Mouse (Mus musculus) intestine, embryonic 16.5 days (tissue): ENCODE results near the gene Abca4. TPM values are rescaled to one million over a fixed set of nuclear protein-coding genes. Genes with fewer than 3 reads are reported as not detected.

Experiments used
- ATAC-seq: fragments of 200-750 bp; cut with Nextera tagmentation; 2 replicates; pipeline ENCODE4 v1.8.0; 2017; ENCODE audit warnings: moderate TSS enrichment, moderate library complexity
- H3K27ac ChIP-seq: fragments of 300-500 bp; sonication (generic); 2 replicates; pipeline ENCODE4 v1.5.1; 2014; ENCODE audit warnings: mild to moderate bottlenecking, low read length
- H3K27me3 ChIP-seq: fragments of 300-500 bp; sonication (generic); replicated peaks from 2 replicates; pipeline ENCODE4 v1.6.1; 2014; ENCODE audit warnings: low read length, control low read depth, mixed read lengths; ENCODE audit not compliant: control insufficient read depth, insufficient read depth
- H3K36me3 ChIP-seq: fragments of 300-500 bp; sonication (generic); 2 replicates; pipeline ENCODE4 v1.6.1; 2014; ENCODE audit warnings: low read length, control low read depth; ENCODE audit not compliant: control insufficient read depth, insufficient read depth
- H3K4me1 ChIP-seq: fragments of 300-500 bp; sonication (generic); 2 replicates; pipeline ENCODE4 v1.6.1; 2014; ENCODE audit warnings: low read length, control low read depth, mixed read lengths; ENCODE audit not compliant: control insufficient read depth, insufficient read depth
- H3K4me2 ChIP-seq: fragments of 300-500 bp; sonication (generic); 2 replicates; pipeline ENCODE4 v1.6.1; 2014; ENCODE audit warnings: low read depth, low read length, control low read depth
- H3K4me3 ChIP-seq: fragments of 300-500 bp; sonication (generic); 2 replicates; pipeline ENCODE4 v1.5.1; 2014; ENCODE audit warnings: mild to moderate bottlenecking, low read length
- H3K9ac ChIP-seq: fragments of 300-500 bp; sonication (generic); 2 replicates; pipeline ENCODE4 v1.6.1; 2014; ENCODE audit warnings: low read depth, low read length
- H3K9me3 ChIP-seq: fragments of 300-500 bp; sonication (generic); 2 replicates; pipeline ENCODE4 v1.6.1; 2016; ENCODE audit warnings: low read length, control low read depth; ENCODE audit not compliant: control insufficient read depth
- WGBS: fragments of 180-500 bp; shearing (Covaris S2); extraction: QIAGEN DNeasy Blood & Tissue Kit; methylation state at CpG from one replicate; pipeline ENCODE4 v1.1.7; 2014; 5-methylcytosine and 5-hydroxymethylcytosine counted together
- polyA plus RNA-seq: library from polyadenylated mRNA; unstranded; fragments of >200 nt; fragmentation: Nextera tagmentation; extraction: Ambion mirVana; gene quantifications from 2 replicates; pipeline ENCODE4 v1.2.1, GENCODE M21; 2015

Gene Abca4
- polyA plus RNA-seq, 1 experiment from 2014 or later: 0.83 TPM

DNA sequence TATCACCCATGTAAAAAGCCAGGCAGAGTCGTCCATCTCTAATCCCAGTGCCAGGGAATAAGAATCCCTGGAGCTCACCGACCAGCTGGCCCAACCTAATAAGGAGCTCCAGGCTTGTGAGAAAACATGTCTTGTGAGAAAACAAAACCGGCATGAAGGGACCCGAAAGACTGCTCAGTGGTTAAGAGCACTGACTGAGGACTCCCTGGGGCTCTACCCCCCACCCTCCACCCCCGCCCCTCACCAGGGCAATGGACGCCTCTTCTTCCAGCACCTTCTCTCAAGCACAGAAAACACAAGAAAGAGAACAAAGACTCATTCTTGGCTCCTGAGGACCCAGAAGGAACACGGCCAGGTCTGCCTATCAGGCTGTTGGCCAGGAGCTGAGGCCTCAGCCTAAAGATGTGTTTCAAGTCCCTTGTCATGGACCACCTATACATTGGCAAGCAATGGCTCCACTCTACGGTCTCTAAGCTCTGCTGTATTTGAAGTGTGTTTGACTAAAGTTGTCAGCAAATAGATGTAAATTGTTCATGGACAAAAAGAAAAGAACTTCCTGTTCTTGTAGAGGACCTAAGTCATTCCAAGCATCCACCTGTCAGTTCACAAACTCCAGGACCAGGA is 23.1 kb upstream of the Abca4 start:
- H3K9ac ChIP-seq: no peak overlapping the region
- H3K4me1 ChIP-seq: no peaks in the 10 kb centered on the region
- H3K27me3 ChIP-seq: no peaks in the 10 kb centered on the region
- H3K9me3 ChIP-seq: no peaks in the 10 kb centered on the region
- no peak overlapping the region for H3K27ac ChIP-seq
- H3K4me3 ChIP-seq: no peak overlapping the region
- H3K36me3 ChIP-seq: no peaks in the 10 kb centered on the region
- H3K4me2 ChIP-seq: no peak overlapping the region
- no peak for ATAC-seq
- 88% methylated on average over 8 of the region's 8 CpGs for WGBS

DNA sequence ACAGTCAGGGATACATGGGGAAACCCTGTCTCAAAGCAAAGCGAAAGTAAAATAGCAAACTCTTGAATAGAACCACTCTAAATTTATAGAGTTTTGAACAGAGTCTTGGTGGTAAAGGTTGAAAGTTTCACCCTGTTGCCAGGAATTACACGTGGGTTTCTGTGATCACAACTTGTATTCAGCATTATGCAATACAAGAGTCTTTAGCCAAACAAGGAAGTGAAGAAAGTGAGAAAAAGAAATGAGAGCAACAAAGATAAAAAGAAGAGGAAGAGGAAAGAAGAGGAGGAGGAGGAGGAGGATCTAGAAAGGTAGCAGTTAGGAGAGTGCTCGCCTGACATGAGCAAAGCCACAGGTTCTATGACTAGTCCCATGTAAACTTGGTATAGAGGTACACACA is 21.9 kb upstream of the Abca4 start:
- no peak for ATAC-seq
- Histone ChIP-seq H3K9me3 (no peaks in the 10 kb centered on the region), H3K9ac (no peak overlapping the region), H3K4me2 (no peak overlapping the region), H3K4me3 (no peak overlapping the region), H3K27me3 (no peaks in the 10 kb centered on the region), H3K4me1 (no peaks in the 10 kb centered on the region), H3K36me3 (no peaks in the 10 kb centered on the region), H3K27ac (no peak overlapping the region)
- 83% methylated on average over 3 of the region's 3 CpGs for WGBS

DNA sequence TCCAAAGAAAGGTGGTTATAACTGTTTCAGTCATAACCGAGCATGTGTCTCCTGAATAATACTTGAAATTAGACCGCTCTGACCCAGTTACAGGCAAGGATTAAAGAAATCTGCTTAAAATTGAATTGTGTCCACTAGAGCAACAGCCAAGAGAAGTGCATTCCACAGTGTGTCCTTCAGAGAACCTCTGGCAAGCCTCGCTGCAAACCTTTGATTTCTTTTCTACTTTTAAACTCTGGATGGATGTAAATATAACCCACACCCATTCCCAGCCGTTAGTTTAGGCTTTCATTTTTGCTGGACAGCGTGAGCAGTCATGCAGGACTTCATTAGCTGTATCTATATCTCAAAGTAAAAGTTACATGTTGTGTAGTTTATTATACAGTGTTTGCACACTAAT is 17.6 kb upstream of the Abca4 start:
- no peak overlapping the region for H3K27ac ChIP-seq
- no peaks in the 10 kb centered on the region for H3K36me3 ChIP-seq
- H3K4me3 ChIP-seq: no peak overlapping the region
- no peak overlapping the region for H3K9ac ChIP-seq
- no peaks in the 10 kb centered on the region for H3K27me3 ChIP-seq
- H3K9me3 ChIP-seq: no peaks in the 10 kb centered on the region
- H3K4me1 ChIP-seq: no peaks in the 10 kb centered on the region
- no peak overlapping the region for H3K4me2 ChIP-seq
- WGBS: 59% methylated on average over 5 of the region's 5 CpGs
- ATAC-seq: no peak

DNA sequence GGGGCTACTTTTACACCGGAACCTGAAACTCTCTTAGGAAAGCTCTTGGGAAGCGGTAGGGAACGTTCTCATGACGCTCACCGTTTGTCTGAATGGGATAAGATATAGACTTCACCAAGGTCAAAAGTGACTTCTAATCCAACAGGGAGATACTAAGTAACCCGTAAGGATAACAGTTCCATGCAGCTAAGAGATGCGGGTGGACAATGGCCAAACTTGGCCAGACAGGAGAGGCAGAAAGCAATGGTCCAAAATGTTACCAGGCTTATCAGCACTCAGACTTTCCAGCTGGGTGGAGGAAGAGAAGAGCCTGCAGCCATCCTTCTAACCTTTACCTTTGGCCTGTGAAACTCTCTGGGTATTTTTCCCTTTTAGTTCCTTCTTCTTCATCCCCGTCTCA is 16.5 kb upstream of the Abca4 start:
- H3K9me3 ChIP-seq: no peaks in the 10 kb centered on the region
- 88% methylated on average over 8 of the region's 8 CpGs for WGBS
- no peak for ATAC-seq

DNA sequence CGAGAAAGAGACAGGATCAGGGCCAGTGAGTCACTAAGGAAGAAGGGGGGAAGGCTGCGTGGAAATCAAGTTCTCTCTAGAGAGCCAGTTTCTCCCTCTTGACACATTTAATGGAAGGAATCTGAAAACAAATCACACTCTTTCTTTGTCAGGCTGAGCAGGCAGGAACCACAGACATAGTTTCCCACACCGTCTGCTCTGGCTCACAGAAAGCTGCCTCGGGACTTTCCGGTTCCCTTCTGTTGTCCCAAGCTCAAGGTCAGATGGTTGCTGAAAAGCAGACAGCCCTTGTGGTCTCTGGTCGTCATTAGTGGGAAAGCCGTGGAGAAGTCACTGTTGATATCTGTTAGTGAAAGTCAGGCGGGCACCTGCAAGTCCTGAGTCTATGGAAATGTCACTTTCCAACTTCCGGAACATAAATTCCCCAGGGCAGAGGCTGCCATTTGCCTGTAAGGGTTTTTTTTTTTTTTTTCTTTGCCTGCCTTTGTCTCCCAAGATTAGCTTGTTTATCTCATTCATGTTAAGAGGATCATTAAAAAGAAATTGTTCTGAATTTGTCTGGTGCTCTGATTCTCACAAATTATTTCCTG is 10.9 kb upstream of the Abca4 start:
- ATAC-seq: no peak
- H3K36me3 ChIP-seq: no peaks in the 10 kb centered on the region
- peaks cover 5% of the 10 kb centered on the region; the same call in 1 of the 2 replicates for H3K4me1 ChIP-seq
- WGBS: 36% methylated on average over 9 of the region's 9 CpGs
- no peak overlapping the region for H3K4me3 ChIP-seq
- peak overlapping the region; percentile 42; the same call in 1 of the 2 replicates for H3K27ac ChIP-seq
- no peaks in the 10 kb centered on the region for H3K27me3 ChIP-seq
- H3K9ac ChIP-seq: no peak overlapping the region
- H3K9me3 ChIP-seq: no peaks in the 10 kb centered on the region
- no peak overlapping the region for H3K4me2 ChIP-seq

More for the DNA sequence above, 16.5 kb upstream of the Abca4 start:
- H3K4me1 ChIP-seq: no peaks in the 10 kb centered on the region
- no peaks in the 10 kb centered on the region for H3K27me3 ChIP-seq
- H3K27ac ChIP-seq: no peak overlapping the region
- no peak overlapping the region for H3K9ac ChIP-seq
- H3K4me2 ChIP-seq: no peak overlapping the region
- H3K36me3 ChIP-seq: no peaks in the 10 kb centered on the region
- H3K4me3 ChIP-seq: no peak overlapping the region

DNA sequence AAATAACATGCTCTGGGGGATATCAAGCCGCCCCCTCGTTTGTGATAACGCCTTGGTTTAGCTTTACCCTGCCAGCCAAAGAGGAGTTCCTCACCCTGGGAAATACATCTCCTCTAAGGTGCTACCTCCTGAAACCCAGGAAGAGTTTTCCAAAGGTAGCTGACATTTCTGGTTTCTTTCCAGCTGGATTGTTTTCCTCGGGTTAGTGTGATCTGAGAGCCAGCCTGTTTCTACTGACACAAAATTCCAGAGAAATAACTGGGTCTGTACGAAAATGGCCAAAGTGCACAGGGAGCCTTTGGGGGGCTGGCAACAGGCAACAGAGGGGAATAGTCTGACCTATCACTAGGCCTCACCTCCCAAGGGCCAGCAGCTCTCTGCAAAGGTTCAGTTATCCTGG is 10.0 kb upstream of the Abca4 start:
- WGBS: 65% methylated on average over 5 of the region's 5 CpGs
- Histone ChIP-seq H3K9me3 (no peaks in the 10 kb centered on the region), H3K27me3 (no peaks in the 10 kb centered on the region), H3K4me3 (no peak overlapping the region), H3K27ac (no peak overlapping the region), H3K4me2 (no peak overlapping the region), H3K36me3 (no peaks in the 10 kb centered on the region), H3K9ac (no peak overlapping the region), H3K4me1 (peaks cover 5% of the 10 kb centered on the region; the same call in 1 of the 2 replicates)
- no peak for ATAC-seq

DNA sequence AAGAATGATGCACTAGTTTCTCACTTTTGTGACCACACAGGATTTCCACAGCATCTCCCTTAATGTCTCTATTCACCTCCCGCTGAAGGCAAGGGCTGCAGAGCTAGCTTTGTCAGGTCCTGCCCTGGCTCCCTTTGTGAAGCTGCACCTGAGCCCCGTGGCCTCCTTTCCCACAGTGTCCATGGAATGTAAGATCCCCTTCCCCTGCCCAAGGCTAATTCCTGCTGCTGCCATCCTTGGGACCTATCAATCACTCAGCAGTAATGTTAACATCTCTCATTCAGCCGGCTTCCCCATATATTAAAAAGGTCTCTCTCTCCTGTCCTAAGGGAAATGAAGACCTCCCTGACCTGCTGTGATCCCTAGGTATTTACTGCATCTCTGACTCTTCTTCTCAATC is 9.2 kb upstream of the Abca4 start:
- Histone ChIP-seq H3K27ac (no peak overlapping the region), H3K9ac (no peak overlapping the region), H3K9me3 (no peaks in the 10 kb centered on the region), H3K4me1 (peaks cover 5% of the 10 kb centered on the region; the same call in 1 of the 2 replicates), H3K36me3 (no peaks in the 10 kb centered on the region), H3K27me3 (no peaks in the 10 kb centered on the region), H3K4me2 (no peak overlapping the region), H3K4me3 (no peak overlapping the region)
- no peak for ATAC-seq
- WGBS: 52% methylated on average over 3 of the region's 3 CpGs

DNA sequence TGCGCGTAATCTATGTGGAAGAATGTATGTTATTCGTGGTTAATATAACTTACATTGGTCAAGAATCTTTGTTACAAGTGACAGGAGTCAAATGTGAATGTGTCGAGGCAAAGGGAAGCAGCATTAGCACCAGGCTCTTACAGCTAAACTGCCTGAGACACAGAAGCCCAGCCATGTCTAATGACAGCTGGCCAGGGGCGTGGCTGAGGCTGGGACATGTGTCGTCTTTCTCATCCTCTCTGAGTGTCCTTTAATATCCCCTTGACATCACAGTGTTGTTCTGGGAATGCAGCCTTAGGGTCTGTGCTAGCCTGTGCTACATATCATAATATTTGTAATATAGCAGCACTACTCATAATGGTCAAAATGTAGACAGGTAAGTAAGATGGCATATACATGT is 3.7 kb upstream of the Abca4 start:
- no peak for ATAC-seq
- Histone ChIP-seq H3K9ac (no peak overlapping the region), H3K4me2 (no peak overlapping the region), H3K4me3 (no peak overlapping the region), H3K27me3 (no peaks in the 10 kb centered on the region; the same call in 1 of the 2 replicates), H3K4me1 (0 out of 2 replicates have a peak, but pooled peaks cover 3% of the 10 kb centered on the region), H3K36me3 (no peaks in the 10 kb centered on the region), H3K9me3 (no peaks in the 10 kb centered on the region), H3K27ac (no peak overlapping the region)
- WGBS: 79% methylated on average over 6 of the region's 6 CpGs

DNA sequence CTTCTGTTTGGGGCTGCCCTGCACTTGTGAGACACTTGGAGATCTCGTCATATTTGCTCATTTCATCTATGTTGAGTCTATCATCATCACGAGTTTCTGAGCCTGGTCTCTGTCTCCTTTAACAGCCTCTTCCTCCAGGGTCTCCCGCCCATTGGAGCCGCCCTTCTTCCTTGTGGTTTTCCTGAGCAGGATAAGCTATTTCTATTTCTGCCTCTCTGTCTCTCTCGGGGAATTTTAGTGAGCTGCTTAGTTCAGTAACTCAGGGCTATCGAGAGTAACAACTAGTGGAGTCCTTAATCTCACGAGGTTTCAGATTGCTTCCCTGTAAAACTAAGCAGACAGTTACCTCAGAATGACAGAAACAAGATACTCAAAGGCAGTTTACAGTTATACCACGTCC is 1.1 kb upstream of the Abca4 start:
- no peak overlapping the region for H3K9ac ChIP-seq
- no peak overlapping the region for H3K4me3 ChIP-seq
- no peaks in the 10 kb centered on the region; the same call in 1 of the 2 replicates for H3K27me3 ChIP-seq
- H3K4me2 ChIP-seq: no peak overlapping the region
- H3K9me3 ChIP-seq: no peaks in the 10 kb centered on the region
- H3K4me1 ChIP-seq: peaks cover 11% of the 10 kb centered on the region
- H3K27ac ChIP-seq: no peak overlapping the region
- no peak for ATAC-seq
- WGBS: 23% methylated on average over 8 of the region's 8 CpGs
- no peaks in the 10 kb centered on the region for H3K36me3 ChIP-seq
